30 mouse cellular contexts compared by ENCODE assay signal in the genomic region with DNA sequence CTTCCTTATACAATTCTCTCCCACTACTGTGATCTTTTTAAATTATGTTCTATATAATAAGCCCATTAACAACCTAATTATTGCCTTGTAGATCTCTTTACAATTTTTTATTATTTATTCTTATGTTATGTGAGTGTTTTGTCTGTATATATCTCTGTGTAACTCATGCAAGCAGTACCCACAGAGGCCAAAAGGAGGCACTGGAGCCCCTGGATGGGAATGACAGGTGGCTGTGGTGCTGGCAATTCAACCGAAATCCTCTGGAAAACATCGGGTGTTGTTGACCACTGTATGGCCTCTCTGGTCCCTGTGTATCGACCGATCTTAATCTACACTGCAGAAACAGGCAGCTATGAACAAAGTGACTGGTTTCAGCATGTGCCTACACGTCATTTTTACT. TPM values are rescaled to one million over a fixed set of nuclear protein-coding genes. Genes with fewer than 3 reads are reported as not detected.
DNase-seq lines count a peak whose midpoint lies in the region; ATAC-seq and TF ChIP-seq lines count a peak whose summit lies in the region.
"Had no signal": no experiment of that assay in that cellular context is flagged by ENCODE, and none has a peak within 500 bp of the region (broad histone marks: within the 10 kb centered on the region; RNA-seq: fewer than 3 reads in every experiment).

No protein-coding gene starts in this region.

- no peak overlapping the region for H3K27ac ChIP-seq in layer of hippocampus, adult 2 months
- H3K27ac ChIP-seq in CH12.LX (ENCODE audit: insufficient read depth, low read depth) (no peak overlapping the region), ES-E14 (ENCODE audit: insufficient read depth, low read depth, low read length, poor library complexity, severe bottlenecking) (no peak overlapping the region)
- H3K27ac ChIP-seq in midbrain, embryonic 16.5 days (ENCODE audit: low read length) = no peak overlapping the region
- H3K27ac ChIP-seq: embryonic facial prominence, embryonic 15.5 days; forebrain, embryonic 10.5 days; macrophage; midbrain, embryonic 15.5 days; neural tube, embryonic 15.5 days; stomach, embryonic 15.5 days had no signal

- no peaks in the 10 kb centered on the region for H3K36me3 ChIP-seq in CH12.LX (replicated peaks in 1 of 2; ENCODE audit: control insufficient read depth in 1 of 2, insufficient read depth in 1 of 2, low read length in 1 of 2)
- no peaks in the 10 kb centered on the region for H3K36me3 ChIP-seq in ES-E14 (ENCODE audit: control insufficient read depth, insufficient read depth, low read length, poor library complexity, severe bottlenecking)
- no peaks in the 10 kb centered on the region for H3K36me3 ChIP-seq in midbrain, embryonic 16.5 days (ENCODE audit: control insufficient read depth, insufficient read depth, low read length)
- H3K36me3 ChIP-seq: embryonic facial prominence, embryonic 15.5 days; midbrain, embryonic 15.5 days; stomach, embryonic 15.5 days had no signal

- TF ChIP-seq CTCF in layer of hippocampus, adult 2 months (conservative IDR thresholded peaks at IDR 0.05) = peak; percentile 51
- peak in 1 of 2 experiments; percentile 43; a peak in 2 of 4 replicates for TF ChIP-seq CTCF in CH12.LX (conservative IDR thresholded peaks at IDR 0.05 in 1 of 2, IDR thresholded peaks at IDR 0.05 in 1 of 2; ENCODE audit: low read depth in 2 of 2, low read length in 2 of 2)

- intact Hi-C loops in left cerebral cortex, postnatal 4 days (cut with DNase I) = no loop called here

- H3K27me3 ChIP-seq in CH12.LX (replicated peaks) = no peaks in the 10 kb centered on the region
- H3K27me3 ChIP-seq in midbrain, embryonic 16.5 days (ENCODE audit: control insufficient read depth, insufficient read depth, low read depth, low read length) = no peaks in the 10 kb centered on the region
- H3K27me3 ChIP-seq: embryonic facial prominence, embryonic 15.5 days; midbrain, embryonic 15.5 days; neural tube, embryonic 15.5 days; stomach, embryonic 15.5 days had no signal

- no peak for DNase-seq in layer of hippocampus, adult 2 months (ENCODE audit: low spot score in 2 of 2)
- no peak for DNase-seq in layer of hippocampus, adult 9-10 months (ENCODE audit: low spot score)
- DNase-seq in CH12.LX (ENCODE audit: extremely low read depth) (no peak), ES-E14 (ENCODE audit: low read depth, low spot score) (no peak)
- no peak for DNase-seq in embryo, embryonic 10.5 days (ENCODE audit: low spot score)
- no peak for DNase-seq in left cerebral cortex, postnatal 4 days
- DNase-seq: adrenal gland, postnatal 10 days; cerebellum, adult 11 months; cerebellum, postnatal 14 days; embryo, embryonic 11 days; gastrocnemius, postnatal 25 days; kidney, adult 18-20 months; kidney, postnatal 14 days; liver; lung, embryonic 14.5 days; right cerebral cortex, postnatal 14 days had no signal

- H3K9me3 ChIP-seq in CH12.LX (replicated peaks; ENCODE audit: low read length) (no peaks in the 10 kb centered on the region), ES-E14 (ENCODE audit: control insufficient read depth, insufficient read depth, low read depth, low read length) (no peaks in the 10 kb centered on the region)
- H3K9me3 ChIP-seq in midbrain, embryonic 16.5 days (replicated peaks; ENCODE audit: control insufficient read depth, low read length, poor library complexity, severe bottlenecking) = no peaks in the 10 kb centered on the region
- H3K9me3 ChIP-seq: embryonic facial prominence, embryonic 15.5 days; forebrain, embryonic 10.5 days; midbrain, embryonic 15.5 days; neural tube, embryonic 15.5 days; stomach, embryonic 15.5 days had no signal

- TF ChIP-seq EP300 in CH12.LX (IDR thresholded peaks at IDR 0.05; ENCODE audit: low read length) = no peak

- no peak overlapping the region for H3K4me3 ChIP-seq in layer of hippocampus, adult 2 months
- H3K4me3 ChIP-seq in CH12.LX (replicated peaks in 1 of 3; ENCODE audit: low read depth in 2 of 3, low read length in 2 of 3, poor library complexity in 1 of 3) (no peak overlapping the region), ES-E14 (ENCODE audit: insufficient read depth in 1 of 2, low read depth in 1 of 2, low read length in 2 of 2, poor library complexity in 1 of 2, severe bottlenecking in 1 of 2) (no peak overlapping the region)
- no peak overlapping the region for H3K4me3 ChIP-seq in midbrain, embryonic 16.5 days (ENCODE audit: low read depth, low read length)
- H3K4me3 ChIP-seq: embryonic facial prominence, embryonic 15.5 days; forebrain, embryonic 10.5 days; midbrain, embryonic 15.5 days; neural tube, embryonic 15.5 days; stomach, embryonic 15.5 days had no signal

- in situ Hi-C loops in CH12.LX (cut with MboI; ENCODE audit: low pct_ligation_motif_present, low pct_unique_long_range_greater_than_20kb, low sequenced_read_pairs) = no loop called here
- in situ Hi-C loops in ES-E14 (cut with MboI; ENCODE audit: low sequenced_read_pairs in 2 of 2, unreplicated experiment in 2 of 2) = no loop called here

- no peaks in the 10 kb centered on the region for H3K79me2 ChIP-seq in CH12.LX (replicated peaks; ENCODE audit: control insufficient read depth, extremely low read depth, insufficient read depth, poor library complexity, severe bottlenecking)

- H3K9ac ChIP-seq in CH12.LX (ENCODE audit: insufficient read depth, low read depth) = no peak overlapping the region
- H3K9ac ChIP-seq in ES-E14 (ENCODE audit: insufficient read depth, low read depth, low read length, poor library complexity, severe bottlenecking) = no peak overlapping the region
- H3K9ac ChIP-seq in midbrain, embryonic 16.5 days (ENCODE audit: low read depth, low read length) = no peak overlapping the region
- H3K9ac ChIP-seq: embryonic facial prominence, embryonic 15.5 days; lung, embryonic 14.5 days; midbrain, embryonic 15.5 days; neural tube, embryonic 15.5 days; stomach, embryonic 15.5 days had no signal

- H3K4me1 ChIP-seq in CH12.LX (ENCODE audit: control insufficient read depth in 1 of 2, insufficient read depth in 2 of 2) (no peaks in the 10 kb centered on the region), ES-E14 (ENCODE audit: control insufficient read depth in 2 of 2, insufficient read depth in 2 of 2, low read length in 2 of 2, poor library complexity in 1 of 2) (no peaks in the 10 kb centered on the region)
- H3K4me1 ChIP-seq in midbrain, embryonic 16.5 days (ENCODE audit: control insufficient read depth, insufficient read depth, low read length) = no peaks in the 10 kb centered on the region
- H3K4me1 ChIP-seq: embryonic facial prominence, embryonic 15.5 days; forebrain, embryonic 10.5 days; midbrain, embryonic 15.5 days; neural tube, embryonic 15.5 days; stomach, embryonic 15.5 days had no signal

- no peak for TF ChIP-seq POLR2A in CH12.LX (IDR thresholded peaks at IDR 0.05; ENCODE audit: low read depth, low read length)

- dilution Hi-C loops in CH12.LX (cut with MboI; ENCODE audit: extremely low pct_ligation_motif_present, extremely low pct_unique_long_range_greater_than_20kb, low sequenced_read_pairs) = no loop called here

- 91% methylated on average over 5 of the region's 5 CpGs for WGBS in midbrain, embryonic 16.5 days

- H3K4me2 ChIP-seq in CH12.LX (ENCODE audit: insufficient read depth, low read depth, poor library complexity, severe bottlenecking) = no peak overlapping the region
- H3K4me2 ChIP-seq in midbrain, embryonic 16.5 days (ENCODE audit: low read length) = no peak overlapping the region
- H3K4me2 ChIP-seq: embryonic facial prominence, embryonic 15.5 days; lung, embryonic 14.5 days; midbrain, embryonic 15.5 days; neural tube, embryonic 15.5 days; stomach, embryonic 15.5 days had no signal

- 0 out of 2 replicates have a peak, but pooled peaks have one; percentile 15 for ATAC-seq in erythroblast, adult 5-6 weeks (replicated peaks; ENCODE audit: low FRiP score, poor library complexity, severe bottlenecking)
- no peak for ATAC-seq in midbrain, embryonic 16.5 days
- ATAC-seq: activated CD4-positive, CD25-positive, alpha-beta regulatory T cell, adult 4 months; hindbrain, embryonic 16.5 days; midbrain, embryonic 15.5 days had no signal

- peak; percentile 40 for TF ChIP-seq RAD21 in CH12.LX (IDR thresholded peaks at IDR 0.05; ENCODE audit: low read depth, low read length)

TF ChIP-seq in CH12.LX, 34 proteins besides CTCF, POLR2A, EP300 and RAD21 (continues in another document):
- no peak for TF ChIP-seq MYC (IDR thresholded peaks at IDR 0.05; ENCODE audit: low read depth, low read length)
- TF ChIP-seq ZNF384 (IDR thresholded peaks at IDR 0.05; ENCODE audit: low read depth, low read length) = no peak

TF ChIP-seq in ES-E14, 5 proteins besides CTCF, POLR2A, EP300 and RAD21 (continues in another document):
- TF ChIP-seq CHD2 (IDR thresholded peaks at IDR 0.05; ENCODE audit: low read depth, low read length) = no peak

RNA-seq across cellular contexts. Expression of gene Mier1, which starts 29.0 kb away (rescaled TPM):
- total RNA-seq in layer of hippocampus, adult 2 months (2021) = 10 to 100 TPM; 51.5 to 55.3 TPM
- total RNA-seq in CH12.LX (2012; rRNA removed) (34.4 and 36.2 TPM in 2 replicates), CH12.LX (2014; rRNA removed) (22.5 and 24.9 TPM in 2 replicates), ES-E14 (2012; rRNA removed) (37.9 and 52.6 TPM in 2 replicates)
- polyA plus RNA-seq in CH12.LX (2012; ENCODE audit: insufficient read length, low read depth) = 35.0 and 50.3 TPM in 2 replicates
- 198 and 199 TPM in 2 replicates for total RNA-seq in erythroblast, adult 5-6 weeks (2015; ENCODE audit: low replicate concordance)
- 293 and 399 TPM in 2 replicates for total RNA-seq in erythroblast, adult 5-6 weeks (2017; ENCODE audit: low replicate concordance)
- 26.7 and 34.4 TPM in 2 replicates for polyA plus RNA-seq in midbrain, embryonic 16.5 days (2015; fragmentation: Nextera tagmentation; extraction: Ambion mirVana)
- 10 to 100 TPM; 49.1 to 59.0 TPM for total RNA-seq in left cerebral cortex, postnatal 4 days (2021)

RNA-seq across cellular contexts. Expression of gene Wdr78, which starts 29.1 kb away (rescaled TPM):
- 10 to 100 TPM; 13.9 to 15.8 TPM for total RNA-seq in layer of hippocampus, adult 2 months (2021)
- total RNA-seq in CH12.LX (2012; rRNA removed) (0.71 and 1.1 TPM in 2 replicates), CH12.LX (2014; rRNA removed) (0.47 and 0.63 TPM in 2 replicates), ES-E14 (2012; rRNA removed) (0.74 and 0.76 TPM in 2 replicates)
- polyA plus RNA-seq in CH12.LX (2012; ENCODE audit: insufficient read length, low read depth) = 0.29 and 0.60 TPM in 2 replicates
- total RNA-seq in erythroblast, adult 5-6 weeks (2015; ENCODE audit: low replicate concordance) = 2.9 and 3.3 TPM in 2 replicates
- total RNA-seq in erythroblast, adult 5-6 weeks (2017; ENCODE audit: low replicate concordance) = 1.4 and 3.8 TPM in 2 replicates
- 5.7 and 6.2 TPM in 2 replicates for polyA plus RNA-seq in midbrain, embryonic 16.5 days (2015; fragmentation: Nextera tagmentation; extraction: Ambion mirVana)
- total RNA-seq in left cerebral cortex, postnatal 4 days (2021) = 10 to 100 TPM; 10.9 TPM

RNA-seq across cellular contexts. Expression of gene Insl5, which starts 58.6 kb away (rescaled TPM):
- total RNA-seq in layer of hippocampus, adult 2 months (2021) = 1 to 10 TPM; 1.3 to 1.6 TPM
- total RNA-seq in CH12.LX (2012; rRNA removed) = not detected in 2 replicates
- not detected in 2 replicates for total RNA-seq in CH12.LX (2014; rRNA removed)
- polyA plus RNA-seq in CH12.LX (2012; ENCODE audit: insufficient read length, low read depth) = not detected in 2 replicates
- total RNA-seq in ES-E14 (2012; rRNA removed) = not detected in 2 replicates
- total RNA-seq in erythroblast, adult 5-6 weeks (2015; ENCODE audit: low replicate concordance) = not detected in 2 replicates
- not detected in 2 replicates for total RNA-seq in erythroblast, adult 5-6 weeks (2017; ENCODE audit: low replicate concordance)
- polyA plus RNA-seq in midbrain, embryonic 16.5 days (2015; fragmentation: Nextera tagmentation; extraction: Ambion mirVana) = 0.57 and 0.65 TPM in 2 replicates
- not detected for total RNA-seq in left cerebral cortex, postnatal 4 days (2021)
- total RNA-seq: adrenal gland, postnatal 10 days; gastrocnemius, postnatal 25 days; heart, adult 8-10 months; hematopoietic stem cell, adult 5-6 weeks had no signal
- polyA plus RNA-seq: activated CD4-positive, CD25-positive, alpha-beta regulatory T cell, adult 4 months; C2C12; embryonic facial prominence, embryonic 15.5 days; forebrain, embryonic 10.5 days; lung, embryonic 14.5 days; macrophage; spleen, adult 2 months; stomach, embryonic 15.5 days had no signal
